Mouse (Mus musculus) spleen, embryonic (tissue): Measurements from ENCODE around the gene Hnrnpf.

Source experiments
- CTCF ChIA-PET: fragments of 350-600 bp; sonication (Branson Sonifier 250); formaldehyde crosslinking; loops from one replicate; lab custom pipeline; 2022; lab: Charles Lee

The Hnrnpf gene

GRCm38 (mm10) chr6:117917576-117917975 is 17.5 kb downstream of the Hnrnpf start:
- CTCF ChIA-PET: interaction anchor here (0.6 to 0.7 kb wide), 2 partner anchors 18 to 81 kb away, joined by 3 read pairs; no protein-coding TSS in a partner anchor

GRCm38 (mm10) chr6:117918043-117918442 is 17.9 kb downstream of the Hnrnpf start:
- CTCF ChIA-PET: interaction anchor here (0.7 to 0.9 kb wide), 2 partner anchors 9 to 19 kb away, joined by 3 read pairs; no protein-coding TSS in a partner anchor

- CTCF ChIA-PET: interaction anchor here (0.5 to 2.1 kb wide), 6 partner anchors 16 to 1710 kb away, joined by 3 to 7 read pairs (median 4); no protein-coding TSS in a partner anchor
These were observed 20.8 kb downstream of the Hnrnpf start for GRCm38 (mm10) chr6:117920659-117921640.

- CTCF ChIA-PET: interaction anchor here (0.5 to 2.1 kb wide), 5 partner anchors 15 to 212 kb away, joined by 3 to 5 read pairs (median 3); no protein-coding TSS in a partner anchor
These were observed 21.9 kb downstream of the Hnrnpf start for GRCm38 (mm10) chr6:117922041-117922440.

GRCm38 (mm10) chr6:117926871-117927491 is 26.9 kb downstream of the Hnrnpf start:
- CTCF ChIA-PET: no interaction called here

- CTCF ChIA-PET: interaction anchor here (0.6 kb wide), 1 partner anchor 238 kb away, joined by 4 read pairs; no protein-coding TSS in a partner anchor
These were observed 27.8 kb downstream of the Hnrnpf start for GRCm38 (mm10) chr6:117927955-117928354.

GRCm38 (mm10) chr6:117928746-117929145 is 28.6 kb downstream of the Hnrnpf start:
- CTCF ChIA-PET: no interaction called here

GRCm38 (mm10) chr6:117929945-117930655 is 30.0 kb downstream of the Hnrnpf start:
- CTCF ChIA-PET: no interaction called here

GRCm38 (mm10) chr6:117932325-117933051 is 32.4 kb downstream of the Hnrnpf start:
- CTCF ChIA-PET: interaction anchor here (0.6 kb wide), 1 partner anchor 10 kb away, joined by 4 read pairs; no protein-coding TSS in a partner anchor

- CTCF ChIA-PET: interaction anchor here (0.6 kb wide), 1 partner anchor 16 kb away, joined by 5 read pairs; no protein-coding TSS in a partner anchor
These were observed 34.2 kb downstream of the Hnrnpf start for GRCm38 (mm10) chr6:117934301-117934700.

GRCm38 (mm10) chr6:117935681-117936612 is 35.8 kb downstream of the Hnrnpf start:
- CTCF ChIA-PET: interaction anchor here (1.1 kb wide), 1 partner anchor 14 kb away, joined by 5 read pairs; no protein-coding TSS in a partner anchor

- CTCF ChIA-PET: interaction anchor here (0.7 to 1.1 kb wide), 2 partner anchors 16 to 1534 kb away, joined by 4 to 5 read pairs; no protein-coding TSS in a partner anchor
These were observed 37.3 kb downstream of the Hnrnpf start, which contains the start of gene Fxyd4 for GRCm38 (mm10) chr6:117937222-117937932. Gene Fxyd4, minus strand, starts transcription at chr6:117937692.

GRCm38 (mm10) chr6:117938951-117939350 is 38.8 kb downstream of the Hnrnpf start:
- CTCF ChIA-PET: no interaction called here

- CTCF ChIA-PET: no interaction called here
These were observed 42.6 kb downstream of the Hnrnpf start for GRCm38 (mm10) chr6:117942769-117943168.

GRCm38 (mm10) chr6:117943899-117944298 is 43.8 kb downstream of the Hnrnpf start:
- CTCF ChIA-PET: no interaction called here

GRCm38 (mm10) chr6:117952330-117952729 is 52.2 kb downstream of the Hnrnpf start:
- CTCF ChIA-PET: no interaction called here

- CTCF ChIA-PET: no interaction called here
These were observed 56.0 kb downstream of the Hnrnpf start for GRCm38 (mm10) chr6:117956161-117956560.

- CTCF ChIA-PET: no interaction called here
These were observed 56.9 kb downstream of the Hnrnpf start for GRCm38 (mm10) chr6:117956851-117957501.
